Mouse (Mus musculus): Measurements from ENCODE around the gene Pnkd. TPM values are rescaled to one million over a fixed set of nuclear protein-coding genes. Genes with fewer than 3 reads are reported as not detected.
"Not testable (repeated sequence)": the region's sequence is repeated elsewhere in the genome, so short reads cannot be mapped to it uniquely, and the experiment has no call there.

Gene Pnkd
- total RNA-seq, 2 experiments from 2014 or later, result 54.0 to 63.3 TPM

- no peak for DNase-seq (ENCODE audit: low spot score)
Observed at GRCm38 (mm10) chr1:74277883-74278537, 6.7 kb upstream of the Pnkd start.

- DNase-seq (ENCODE audit: low spot score), result no peak
Observed at GRCm38 (mm10) chr1:74278538-74278937, 6.2 kb upstream of the Pnkd start, which contains the start of gene Gpbar1. TSS of gene Gpbar1 (plus strand) at chr1:74278550.

GRCm38 (mm10) chr1:74278988-74279387 lies 5.7 kb upstream of the Pnkd start:
- DNase-seq (ENCODE audit: low spot score), result no peak

- DNase-seq (ENCODE audit: low spot score), result no peak
Observed at GRCm38 (mm10) chr1:74280591-74281325, 4.0 kb upstream of the Pnkd start.

- no peak for DNase-seq (ENCODE audit: low spot score)
Observed at GRCm38 (mm10) chr1:74281372-74281771, 3.4 kb upstream of the Pnkd start.

GRCm38 (mm10) chr1:74281886-74282285 lies 2.8 kb upstream of the Pnkd start:
- DNase-seq (ENCODE audit: low spot score), result no peak

GRCm38 (mm10) chr1:74282896-74283625 lies 1.7 kb upstream of the Pnkd start:
- no peak for DNase-seq (ENCODE audit: low spot score)

GRCm38 (mm10) chr1:74283686-74284463 lies 855 bp upstream of the Pnkd start:
- no peak for DNase-seq (ENCODE audit: low spot score)

GRCm38 (mm10) chr1:74285212-74286010 lies 681 bp downstream of the Pnkd start:
- DNase-seq (ENCODE audit: low spot score), result no peak

GRCm38 (mm10) chr1:74286869-74287607 lies 2.3 kb downstream of the Pnkd start:
- not testable (repeated sequence) for DNase-seq (ENCODE audit: low spot score)

GRCm38 (mm10) chr1:74288327-74288726 lies 3.6 kb downstream of the Pnkd start:
- no peak for DNase-seq (ENCODE audit: low spot score)

GRCm38 (mm10) chr1:74289248-74289647 lies 4.5 kb downstream of the Pnkd start:
- no peak for DNase-seq (ENCODE audit: low spot score)

- DNase-seq (ENCODE audit: low spot score), result no peak
Observed at GRCm38 (mm10) chr1:74289740-74290139, 5.0 kb downstream of the Pnkd start.

GRCm38 (mm10) chr1:74290141-74290540 lies 5.4 kb downstream of the Pnkd start:
- DNase-seq (ENCODE audit: low spot score), result no peak

- DNase-seq (ENCODE audit: low spot score), result no peak
Observed at GRCm38 (mm10) chr1:74292331-74293020, 7.7 kb downstream of the Pnkd start.

- DNase-seq (ENCODE audit: low spot score), result no peak
Observed at GRCm38 (mm10) chr1:74293306-74293960, 8.7 kb downstream of the Pnkd start.

GRCm38 (mm10) chr1:74294090-74294643 lies 9.4 kb downstream of the Pnkd start:
- no peak for DNase-seq (ENCODE audit: low spot score)

GRCm38 (mm10) chr1:74294733-74295455 lies 10.2 kb downstream of the Pnkd start:
- DNase-seq (ENCODE audit: low spot score), result no peak

All from gastrocnemius, adult 18-20 months (tissue).